Comparison of ENCODE assay signal across 17 mouse cellular contexts in the genomic region with DNA sequence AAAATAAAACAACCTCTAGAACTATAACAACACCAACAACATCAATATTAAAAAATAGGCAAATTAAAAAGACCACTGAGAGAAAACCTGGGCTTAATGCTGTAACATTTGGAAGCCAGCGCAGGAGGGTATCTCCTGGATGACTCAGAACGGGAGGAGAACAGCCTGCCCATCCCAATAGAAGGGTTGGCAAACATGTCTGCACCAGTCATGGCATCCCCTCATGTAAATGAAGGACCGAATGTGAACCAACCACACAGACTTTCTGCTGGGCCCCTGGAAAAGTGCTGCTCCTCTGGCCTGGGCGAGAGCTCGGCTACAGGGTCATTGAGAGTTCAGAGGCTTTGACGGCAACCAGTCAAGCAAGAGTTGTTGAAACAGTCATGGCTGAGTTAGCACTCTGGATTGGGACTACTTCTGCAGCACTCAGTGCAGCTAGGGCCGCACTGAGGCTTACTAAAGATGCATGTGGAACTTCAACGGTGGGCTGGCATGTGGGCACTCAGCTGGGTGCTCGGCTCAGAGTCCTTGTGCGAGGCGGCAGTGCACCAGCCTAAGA. TPM values are rescaled to one million over a fixed set of nuclear protein-coding genes. Genes with fewer than 3 reads are reported as not detected.
DNase-seq lines count a peak whose midpoint lies in the region; ATAC-seq lines count a peak whose summit lies in the region.
"Had no signal": no experiment of that assay in that cellular context is flagged by ENCODE, and none has a peak within 500 bp of the region (broad histone marks: within the 10 kb centered on the region; RNA-seq: fewer than 3 reads in every experiment).

No protein-coding gene starts in this region.

- no peak overlapping the region for H3K9ac ChIP-seq in heart, embryonic 12.5 days
- H3K9ac ChIP-seq in forebrain, embryonic 11.5 days (ENCODE audit: low read length), result no peak overlapping the region
- H3K9ac ChIP-seq in midbrain, embryonic 14.5 days (replicated peaks; ENCODE audit: low read length), result no peak overlapping the region
- H3K9ac ChIP-seq: embryonic facial prominence, embryonic 15.5 days; liver, embryonic 13.5 days; neural tube, embryonic 15.5 days had no signal

- WGBS in heart, embryonic 12.5 days, result 69% methylated on average over 11 of the region's 11 CpGs
- 76% methylated on average over 11 of the region's 11 CpGs for WGBS in forebrain, embryonic 11.5 days
- 57% methylated on average over 11 of the region's 11 CpGs for WGBS in midbrain, embryonic 14.5 days
- 76% methylated on average over 11 of the region's 11 CpGs for WGBS in forebrain, embryonic 10.5 days

- no peak overlapping the region for H3K4me2 ChIP-seq in heart, embryonic 12.5 days
- H3K4me2 ChIP-seq in forebrain, embryonic 11.5 days (ENCODE audit: low read depth, low read length, severe bottlenecking), result no peak overlapping the region
- H3K4me2 ChIP-seq in midbrain, embryonic 14.5 days (ENCODE audit: low read length), result no peak overlapping the region
- H3K4me2 ChIP-seq: embryonic facial prominence, embryonic 15.5 days; liver, embryonic 13.5 days; neural tube, embryonic 15.5 days had no signal

- H3K27me3 ChIP-seq in heart, embryonic 12.5 days (replicated peaks), result no peaks in the 10 kb centered on the region
- no peaks in the 10 kb centered on the region for H3K27me3 ChIP-seq in forebrain, embryonic 11.5 days (ENCODE audit: control insufficient read depth, insufficient read depth, low read length)
- H3K27me3 ChIP-seq in midbrain, embryonic 14.5 days (ENCODE audit: control insufficient read depth, insufficient read depth, low read length), result no peaks in the 10 kb centered on the region
- no peaks in the 10 kb centered on the region for H3K27me3 ChIP-seq in forebrain, embryonic 10.5 days (ENCODE audit: poor library complexity, severe bottlenecking)
- H3K27me3 ChIP-seq: embryonic facial prominence, embryonic 15.5 days; liver, embryonic 13.5 days; neural tube, embryonic 15.5 days had no signal

- intact Hi-C loops in heart, postnatal 25 days (cut with DNase I), result loop anchor here (2.0 kb wide), 1 partner anchor 118 kb away; the partner anchor contains the start of gene Ankrd39

- 0 out of 2 replicates have a peak overlapping the region, but pooled peaks have one; percentile 8 for H3K27ac ChIP-seq in heart, embryonic 12.5 days (ENCODE audit: poor library complexity, severe bottlenecking)
- no peak overlapping the region for H3K27ac ChIP-seq in forebrain, embryonic 11.5 days (ENCODE audit: low read depth, low read length)
- no peak overlapping the region for H3K27ac ChIP-seq in midbrain, embryonic 14.5 days (replicated peaks; ENCODE audit: low read depth, low read length)
- no peak overlapping the region for H3K27ac ChIP-seq in forebrain, embryonic 10.5 days
- H3K27ac ChIP-seq: embryonic facial prominence, embryonic 15.5 days; liver, embryonic 13.5 days; neural tube, embryonic 15.5 days had no signal

- no peak overlapping the region for H3K4me3 ChIP-seq in heart, embryonic 12.5 days
- no peak overlapping the region for H3K4me3 ChIP-seq in forebrain, embryonic 11.5 days (ENCODE audit: low read depth, low read length)
- H3K4me3 ChIP-seq in midbrain, embryonic 14.5 days (replicated peaks; ENCODE audit: low read depth, low read length), result no peak overlapping the region
- no peak overlapping the region for H3K4me3 ChIP-seq in forebrain, embryonic 10.5 days
- H3K4me3 ChIP-seq: embryonic facial prominence, embryonic 15.5 days; liver, embryonic 13.5 days; neural tube, embryonic 15.5 days had no signal

- peaks cover 15% of the 10 kb centered on the region for H3K4me1 ChIP-seq in heart, embryonic 12.5 days (replicated peaks)
- no peaks in the 10 kb centered on the region for H3K4me1 ChIP-seq in forebrain, embryonic 11.5 days (replicated peaks; ENCODE audit: control insufficient read depth, insufficient read depth, low read length)
- no peaks in the 10 kb centered on the region for H3K4me1 ChIP-seq in midbrain, embryonic 14.5 days (ENCODE audit: control insufficient read depth, insufficient read depth, low read length)
- H3K4me1 ChIP-seq in forebrain, embryonic 10.5 days, result peaks cover 9% of the 10 kb centered on the region
- H3K4me1 ChIP-seq: neural tube, embryonic 15.5 days had no signal

- no peaks in the 10 kb centered on the region for H3K9me3 ChIP-seq in heart, embryonic 12.5 days (replicated peaks)
- no peaks in the 10 kb centered on the region for H3K9me3 ChIP-seq in forebrain, embryonic 11.5 days (ENCODE audit: control insufficient read depth, low read length)
- no peaks in the 10 kb centered on the region for H3K9me3 ChIP-seq in midbrain, embryonic 14.5 days (ENCODE audit: control insufficient read depth, low read length)
- no peaks in the 10 kb centered on the region for H3K9me3 ChIP-seq in forebrain, embryonic 10.5 days
- H3K9me3 ChIP-seq: embryonic facial prominence, embryonic 15.5 days; liver, embryonic 13.5 days; neural tube, embryonic 15.5 days had no signal

- no peaks in the 10 kb centered on the region for H3K36me3 ChIP-seq in heart, embryonic 12.5 days
- no peaks in the 10 kb centered on the region for H3K36me3 ChIP-seq in forebrain, embryonic 11.5 days (ENCODE audit: control insufficient read depth, insufficient read depth, low read length)
- H3K36me3 ChIP-seq in midbrain, embryonic 14.5 days (ENCODE audit: control insufficient read depth, insufficient read depth, low read length), result no peaks in the 10 kb centered on the region
- H3K36me3 ChIP-seq in forebrain, embryonic 10.5 days (replicated peaks), result no peaks in the 10 kb centered on the region
- H3K36me3 ChIP-seq: embryonic facial prominence, embryonic 15.5 days; liver, embryonic 13.5 days; neural tube, embryonic 15.5 days had no signal

- no peak for DNase-seq in heart, postnatal 25 days (ENCODE audit: low spot score)
- DNase-seq in urinary bladder, postnatal 14 days (ENCODE audit: low spot score), result peak; percentile 9
- DNase-seq in urinary bladder, postnatal 4 days (ENCODE audit: low spot score in 2 of 2), result no peak
- peak; percentile 16 to 41 for DNase-seq in kidney, postnatal 36 days
- no peak for DNase-seq in forebrain, embryonic 11.5 days (ENCODE audit: low spot score)
- DNase-seq in midbrain, embryonic 14.5 days, result no peak
- no peak for DNase-seq in forebrain, embryonic 10.5 days (ENCODE audit: extremely low spot score, low spot score)
- DNase-seq: adrenal gland, postnatal 25 days; gastrocnemius, postnatal 14 days; liver, embryonic 13.5 days had no signal

- no peak for ATAC-seq in heart, embryonic 12.5 days (ENCODE audit: insufficient number of reproducible peaks, low FRiP score)
- no peak for ATAC-seq in forebrain, embryonic 11.5 days (replicated peaks; ENCODE audit: low FRiP score)
- ATAC-seq in midbrain, embryonic 14.5 days (ENCODE audit: low FRiP score, low TSS enrichment), result no peak
- ATAC-seq: forebrain, embryonic 16.5 days had no signal

RNA-seq across cellular contexts. Expression of gene Fam178b, which starts 17.7 kb away (rescaled TPM):
- 2.8 and 3.0 TPM in 2 replicates for polyA plus RNA-seq in heart, embryonic 12.5 days (2016; fragmentation: Nextera tagmentation; extraction: Ambion mirVana)
- under 1 TPM in 1 of 2 experiments, not detected in 1; 0.83 TPM for total RNA-seq in heart, postnatal 25 days (2021)
- 0.43 TPM in 1 of 2 replicates, not detected in the other for polyA plus RNA-seq in forebrain, embryonic 11.5 days (2014; fragmentation: Nextera tagmentation; extraction: Ambion mirVana)
- polyA plus RNA-seq in midbrain, embryonic 14.5 days (2014; fragmentation: Nextera tagmentation; extraction: Ambion mirVana), result 0.29 TPM in 1 of 2 replicates, not detected in the other
- polyA plus RNA-seq in forebrain, embryonic 10.5 days (2016; fragmentation: Nextera tagmentation; extraction: Ambion mirVana), result 0.42 and 0.79 TPM in 2 replicates
- total RNA-seq: hematopoietic stem cell, adult 5-6 weeks; megakaryocyte progenitor cell, adult 5-6 weeks; monocyte, adult 5-6 weeks had no signal
- polyA plus RNA-seq: forebrain, embryonic 16.5 days had no signal

RNA-seq across cellular contexts. Expression of gene Cox5b, which starts 26.0 kb away (rescaled TPM):
- 1,063 and 1,083 TPM in 2 replicates for polyA plus RNA-seq in heart, embryonic 12.5 days (2016; fragmentation: Nextera tagmentation; extraction: Ambion mirVana)
- total RNA-seq in heart, postnatal 25 days (2021), result 1,000 to 10,000 TPM; 2,198 to 2,230 TPM
- 437 and 453 TPM in 2 replicates for polyA plus RNA-seq in forebrain, embryonic 11.5 days (2014; fragmentation: Nextera tagmentation; extraction: Ambion mirVana)
- polyA plus RNA-seq in midbrain, embryonic 14.5 days (2014; fragmentation: Nextera tagmentation; extraction: Ambion mirVana), result 606 and 777 TPM in 2 replicates
- 496 and 519 TPM in 2 replicates for polyA plus RNA-seq in forebrain, embryonic 10.5 days (2016; fragmentation: Nextera tagmentation; extraction: Ambion mirVana)

RNA-seq across cellular contexts. Expression of gene 4933424G06Rik, which starts 44.7 kb away (rescaled TPM):
- polyA plus RNA-seq in heart, embryonic 12.5 days (2016; fragmentation: Nextera tagmentation; extraction: Ambion mirVana), result not detected in 2 replicates
- total RNA-seq in heart, postnatal 25 days (2021), result not detected
- 0.17 TPM in 1 of 2 replicates, not detected in the other for polyA plus RNA-seq in forebrain, embryonic 11.5 days (2014; fragmentation: Nextera tagmentation; extraction: Ambion mirVana)
- polyA plus RNA-seq in midbrain, embryonic 14.5 days (2014; fragmentation: Nextera tagmentation; extraction: Ambion mirVana), result 0.51 and 0.80 TPM in 2 replicates
- not detected in 2 replicates for polyA plus RNA-seq in forebrain, embryonic 10.5 days (2016; fragmentation: Nextera tagmentation; extraction: Ambion mirVana)
- total RNA-seq: adrenal gland, postnatal 25 days; hematopoietic stem cell, adult 5-6 weeks; megakaryocyte progenitor cell, adult 5-6 weeks; monocyte, adult 5-6 weeks had no signal
- polyA plus RNA-seq: liver, embryonic 13.5 days had no signal

RNA-seq across cellular contexts. Expression of gene Actr1b, which starts 49.0 kb away (rescaled TPM):
- 95.0 and 103 TPM in 2 replicates for polyA plus RNA-seq in heart, embryonic 12.5 days (2016; fragmentation: Nextera tagmentation; extraction: Ambion mirVana)
- 100 to 1,000 TPM; 104 to 107 TPM for total RNA-seq in heart, postnatal 25 days (2021)
- polyA plus RNA-seq in forebrain, embryonic 11.5 days (2014; fragmentation: Nextera tagmentation; extraction: Ambion mirVana), result 104 and 113 TPM in 2 replicates
- polyA plus RNA-seq in midbrain, embryonic 14.5 days (2014; fragmentation: Nextera tagmentation; extraction: Ambion mirVana), result 77.9 and 81.9 TPM in 2 replicates
- 136 and 141 TPM in 2 replicates for polyA plus RNA-seq in forebrain, embryonic 10.5 days (2016; fragmentation: Nextera tagmentation; extraction: Ambion mirVana)

Comparison
In these comparisons a context has a peak if more than half of its experiments do, and no peak if none do; other contexts are left out.
1. DNase-seq: peak in urinary bladder, postnatal 14 days (single experiment) and kidney, postnatal 36 days (2 of 2); none in heart, postnatal 25 days (single experiment), urinary bladder, postnatal 4 days (0 of 2), forebrain, embryonic 11.5 days (single experiment), midbrain, embryonic 14.5 days (single experiment) and forebrain, embryonic 10.5 days (single experiment).